Mouse (Mus musculus) adrenal gland, postnatal 4 days (tissue): ENCODE measurements around the gene Serpinb9d. TPM values are rescaled to one million over a fixed set of nuclear protein-coding genes. Genes with fewer than 3 reads are reported as not detected.
"Not testable (repeated sequence)": the region's sequence is repeated elsewhere in the genome, so short reads cannot be mapped to it uniquely, and the experiment has no call there.

Source experiments
- DNase-seq, 2 experiments: peaks; one replicate each; pipeline ENCODE4 v3.0.0; 2021 to 2022; ENCODE audit warnings: low spot score in 2 of 2, mixed read lengths in 2 of 2
- long read RNA-seq, 2 experiments: library from polyadenylated mRNA; stranded (forward); transcript quantifications; one replicate each; pipeline ENCODE4 v2.0.0; 2021
- total RNA-seq, 2 experiments: library from RNA; stranded (reverse); gene quantifications; 2 replicates each; pipeline ENCODE4 v1.2.3; 2021

Gene Serpinb9d
- total RNA-seq: not detected
- long read RNA-seq, experiment 1: 0 reads
- long read RNA-seq, experiment 2: 0 reads

DNA sequence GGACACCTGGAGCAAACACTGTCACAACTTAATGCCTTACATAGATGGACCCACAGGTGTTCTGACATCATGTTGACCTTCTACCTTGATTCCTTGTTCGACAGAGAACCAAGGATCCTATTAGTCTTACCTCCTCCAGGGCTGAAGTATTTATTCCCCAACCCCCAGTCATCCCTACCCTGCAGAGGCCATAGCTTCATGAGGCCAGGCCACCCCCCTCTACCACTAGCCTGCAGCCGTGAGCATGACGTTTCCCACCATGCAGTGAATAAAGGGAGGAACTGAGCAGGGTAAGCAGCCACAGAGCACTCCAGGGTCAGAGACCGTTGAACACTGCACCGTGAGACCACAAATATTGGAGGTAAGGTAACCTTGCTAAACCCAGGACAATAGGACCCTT lies at the start of gene Serpinb9d:
Gene Serpinb9d (plus strand): TSS at position 301 of the 400 bp plus-strand sequence.
- DNase-seq: no peak

DNA sequence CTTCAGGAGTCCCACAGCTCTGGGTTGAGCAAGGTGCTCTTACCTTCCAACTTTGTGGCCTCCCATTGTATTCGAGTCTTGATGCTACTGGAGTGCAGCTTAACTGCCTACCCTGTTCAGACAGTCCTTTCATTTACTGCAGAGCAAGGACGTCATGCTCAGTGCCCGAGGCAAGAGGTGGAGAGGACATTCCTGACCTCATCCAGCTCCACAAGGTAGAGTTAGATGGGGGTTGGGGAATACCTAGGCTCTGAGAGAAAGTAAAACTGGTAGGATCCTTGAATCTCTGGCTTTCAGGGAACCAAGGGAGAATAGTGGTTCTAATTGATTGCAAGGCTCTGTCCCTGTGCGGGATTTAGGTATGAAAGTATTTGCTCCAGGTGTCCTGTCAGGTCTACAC lies 33.1 kb upstream of the Serpinb9d start, which contains the start of gene Serpinb9c:
Gene Serpinb9c (minus strand): TSS at position 101 of the 400 bp plus-strand sequence.
- DNase-seq: no peak

DNA sequence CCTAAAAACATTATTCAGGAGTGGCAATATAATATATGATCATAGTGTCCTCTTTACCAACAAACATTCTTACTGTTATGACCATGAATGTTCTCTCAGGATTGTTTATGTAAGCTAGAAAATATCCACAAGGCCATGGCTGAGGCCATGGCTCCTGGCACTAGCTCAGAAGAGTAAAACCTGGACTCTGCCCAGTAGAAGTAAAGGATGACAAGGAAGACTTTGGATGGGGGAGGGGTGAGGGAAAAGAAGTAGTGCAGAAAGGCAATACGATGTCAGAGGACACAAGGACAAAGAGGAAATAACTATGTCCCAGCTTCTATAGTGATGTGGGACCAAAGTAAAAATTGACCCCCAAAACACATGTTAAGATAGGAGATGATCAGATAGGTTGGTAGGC lies 2.3 kb upstream of the Serpinb9d start:
- not testable (repeated sequence) for DNase-seq

DNA sequence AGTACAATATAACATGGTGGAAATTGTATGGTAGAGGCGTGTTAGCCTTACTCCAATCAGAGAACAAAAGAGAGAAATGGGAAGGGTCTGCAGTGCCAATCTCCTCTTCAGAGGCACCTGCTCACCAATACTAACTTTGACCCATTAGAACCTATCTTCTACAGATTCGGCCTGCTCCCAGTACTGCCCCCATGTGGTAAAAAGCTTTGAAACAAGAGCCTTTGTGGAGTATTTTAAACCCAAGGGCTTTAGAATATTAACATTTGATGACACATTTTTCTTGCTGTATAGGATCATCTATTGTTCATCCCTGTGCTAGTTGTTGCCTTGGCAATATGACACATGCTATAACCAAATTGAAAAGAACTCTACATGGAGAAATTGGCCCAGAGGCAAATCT lies 7.0 kb downstream of the Serpinb9d start:
- DNase-seq: no peak

DNA sequence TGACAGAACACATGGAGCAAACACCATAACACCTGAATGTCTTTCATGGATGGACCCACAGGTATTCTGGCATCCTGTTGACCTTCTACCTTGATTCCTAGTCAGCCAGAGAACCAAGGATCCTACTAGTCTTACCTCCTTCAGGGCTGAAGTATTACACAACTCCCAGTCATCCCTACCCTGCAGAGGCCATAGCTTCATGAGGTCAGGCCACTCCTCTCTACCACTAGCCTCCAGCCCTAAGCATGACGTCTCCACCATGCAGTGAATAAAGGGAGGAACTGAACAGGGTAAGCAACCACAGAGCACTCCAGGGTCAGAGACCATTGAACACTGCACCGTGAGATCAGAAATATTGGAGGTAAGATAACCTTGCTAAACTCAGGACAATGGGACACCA lies 56.6 kb downstream of the Serpinb9d start, which contains the start of gene Serpinb9e:
Gene Serpinb9e (plus strand): TSS at position 301 of the 400 bp plus-strand sequence.
- DNase-seq: not testable (repeated sequence)

Other genes with a start within 250 kb of the Serpinb9d start
- gene Serpinb6b, start 227.8 kb upstream of the Serpinb9d start, total RNA-seq: 10 to 100 TPM; 60.3 to 62.4 TPM
- gene Serpinb9, start 189.7 kb upstream of the Serpinb9d start, total RNA-seq: 10 to 100 TPM; 18.3 to 18.7 TPM
- gene Serpinb9b, start 165.5 kb upstream of the Serpinb9d start, total RNA-seq: under 1 TPM in 1 of 2 experiments, not detected in 1; 0.08 TPM
- gene Serpinb1b, start 114.4 kb upstream of the Serpinb9d start, total RNA-seq: under 1 TPM; 0.42 to 0.76 TPM
- gene Serpinb9c, start 33.2 kb upstream of the Serpinb9d start, total RNA-seq: not detected
- gene Serpinb9e, start 56.7 kb downstream of the Serpinb9d start, total RNA-seq: not detected
- not detected for gene Serpinb9f, start 131.1 kb downstream of the Serpinb9d start, total RNA-seq
- not detected for gene Gm11397, start 202.8 kb downstream of the Serpinb9d start, total RNA-seq